Mouse (Mus musculus) telencephalon, adult 2 months (tissue): ENCODE measurements around the gene Gm7137.
"Not testable (repeated sequence)": the region's sequence is repeated elsewhere in the genome, so short reads cannot be mapped to it uniquely, and the experiment has no call there.

ENCODE experiments used
- DNase-seq: peaks from one replicate; pipeline ENCODE4 v3.0.0-alpha.2; 2011; ENCODE audit warnings: low read depth, low spot score

Gm7137 gene

DNA sequence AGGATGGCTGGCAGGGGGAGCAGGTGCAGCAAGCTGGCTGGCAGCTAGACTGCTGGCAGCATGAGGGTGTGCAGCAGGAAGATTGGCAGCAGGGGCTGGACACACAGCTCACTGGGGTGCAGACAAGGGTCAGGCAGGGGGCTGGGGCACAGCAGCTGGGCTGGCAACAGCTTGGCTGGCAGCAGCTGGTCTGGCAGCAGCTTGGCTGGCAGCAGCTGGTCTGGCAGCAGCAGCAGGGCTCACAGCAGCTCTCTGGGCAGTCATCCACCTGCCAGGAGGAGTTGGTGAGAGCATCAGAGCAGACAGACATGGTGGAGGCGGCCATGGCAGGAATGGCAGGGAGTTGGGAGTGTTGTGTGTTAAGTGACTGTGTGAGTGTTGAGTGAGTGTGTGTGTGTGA is at the start of gene Gm7137:
Gene Gm7137, minus strand, starts transcription at position 325 of the 400 bp plus-strand sequence.
- DNase-seq, result not testable (repeated sequence)

DNA sequence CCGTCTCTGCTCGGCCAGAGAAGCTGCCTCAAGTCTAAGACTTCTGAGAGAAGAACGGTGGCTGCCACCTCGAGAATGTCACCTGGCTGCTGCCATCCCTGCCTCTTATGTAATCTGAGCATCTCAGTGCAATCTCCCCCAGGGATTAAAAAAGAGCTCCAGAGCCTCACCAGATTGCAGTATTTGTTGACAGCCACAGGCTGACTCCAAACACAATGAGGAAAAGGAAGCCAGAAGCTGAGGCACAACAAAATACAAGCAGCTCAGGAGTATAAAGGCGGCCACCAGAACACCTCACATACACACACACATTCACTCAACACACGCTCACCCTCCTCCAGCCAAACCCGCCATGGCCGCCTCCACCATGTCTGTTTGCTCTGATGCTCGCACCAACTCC is 47.6 kb upstream of the Gm7137 start, which contains the start of gene Krtap10-10:
Gene Krtap10-10, plus strand, starts transcription at position 301 of the 400 bp plus-strand sequence.
- peak; percentile 9 for DNase-seq

- no peak for DNase-seq
Observed at GRCm38 (mm10) chr10:77826951-77827350, 39.0 kb upstream of the Gm7137 start, which contains the start of gene Krtap10-4. Krtap10-4 (minus strand) TSS chr10:77827095.

GRCm38 (mm10) chr10:77819203-77819602 is 31.2 kb upstream of the Gm7137 start:
- no peak for DNase-seq

DNA sequence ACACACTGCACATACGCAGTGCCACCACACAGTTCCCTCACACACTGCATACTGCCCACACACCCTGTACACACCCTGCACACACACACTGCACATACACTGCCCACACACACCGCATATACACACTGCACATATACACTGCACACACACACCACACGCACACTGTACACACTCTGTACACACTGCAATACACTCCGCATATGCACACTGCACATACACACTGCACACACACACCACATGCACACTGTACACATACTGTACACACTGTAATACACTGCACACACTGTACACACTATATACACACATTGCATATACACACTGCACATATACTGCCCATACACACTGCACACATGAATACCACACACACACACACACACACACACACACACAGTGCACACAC is 30.5 kb upstream of the Gm7137 start:
- DNase-seq, result no peak

GRCm38 (mm10) chr10:77815514-77815913 is 27.5 kb upstream of the Gm7137 start:
- DNase-seq, result no peak

GRCm38 (mm10) chr10:77814382-77814781 is 26.4 kb upstream of the Gm7137 start, which contains the start of gene Gm2696:
Gm2696 (plus strand) TSS chr10:77814682.
- DNase-seq, result no peak

GRCm38 (mm10) chr10:77811743-77812142 is 23.7 kb upstream of the Gm7137 start, which contains the start of gene Gm9507:
Gm9507 (minus strand) TSS chr10:77811843.
- no peak for DNase-seq

DNA sequence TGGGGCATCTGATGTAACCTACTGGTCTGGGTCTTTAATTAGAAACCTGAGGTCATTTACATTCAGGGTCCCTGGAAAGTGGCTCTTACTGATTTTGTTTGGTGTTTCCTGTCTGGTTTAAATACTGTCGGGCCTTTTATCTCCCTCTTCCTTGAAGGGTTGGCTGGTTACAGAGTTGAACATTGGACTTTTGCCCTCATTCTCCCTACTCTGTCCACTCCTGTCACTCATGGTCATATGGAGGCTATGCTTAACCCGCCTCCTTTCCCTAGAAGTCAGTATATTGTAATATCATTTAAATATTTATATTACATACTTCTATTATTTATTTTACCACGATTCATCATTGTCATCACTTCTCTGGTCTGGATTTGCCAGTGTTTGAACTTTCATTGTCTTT is 16.1 kb upstream of the Gm7137 start:
- DNase-seq, result no peak

- no peak for DNase-seq
Observed at GRCm38 (mm10) chr10:77798921-77799508, 11.0 kb upstream of the Gm7137 start, which contains the start of gene Gm19668. Gm19668 (minus strand) TSS chr10:77799133.

- not testable (repeated sequence) for DNase-seq
Observed at GRCm38 (mm10) chr10:77798164-77798920, 10.3 kb upstream of the Gm7137 start.

- DNase-seq, result no peak
Observed at GRCm38 (mm10) chr10:77797677-77798076, 9.7 kb upstream of the Gm7137 start.

DNA sequence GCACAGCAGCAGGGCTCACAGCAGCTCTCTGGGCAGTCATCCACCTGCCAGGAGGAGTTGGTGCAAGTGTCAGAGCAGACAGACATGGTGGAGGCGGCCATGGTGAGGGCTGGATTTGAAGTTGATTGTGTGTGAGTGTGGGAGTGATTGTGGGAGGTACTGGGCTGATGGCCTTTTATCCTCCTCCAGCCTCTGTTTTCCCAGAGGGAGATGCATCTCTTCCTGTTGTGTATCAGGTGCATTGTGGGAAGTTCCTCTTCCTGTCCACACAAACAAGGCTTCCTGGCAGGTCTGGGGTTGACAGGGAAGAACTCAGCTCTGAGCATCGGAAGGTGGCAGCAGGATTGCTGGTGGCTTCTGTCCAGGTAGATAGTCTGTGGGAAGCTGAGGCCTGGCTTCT is 7.0 kb upstream of the Gm7137 start, which contains the start of gene Gm9639:
Gene Gm9639, minus strand, starts transcription at position 101 of the 400 bp plus-strand sequence.
- no peak for DNase-seq

- no peak for DNase-seq
Observed at GRCm38 (mm10) chr10:77788621-77789020, 621 bp upstream of the Gm7137 start.

GRCm38 (mm10) chr10:77783396-77783795 is 4.6 kb downstream of the Gm7137 start:
- not testable (repeated sequence) for DNase-seq

DNA sequence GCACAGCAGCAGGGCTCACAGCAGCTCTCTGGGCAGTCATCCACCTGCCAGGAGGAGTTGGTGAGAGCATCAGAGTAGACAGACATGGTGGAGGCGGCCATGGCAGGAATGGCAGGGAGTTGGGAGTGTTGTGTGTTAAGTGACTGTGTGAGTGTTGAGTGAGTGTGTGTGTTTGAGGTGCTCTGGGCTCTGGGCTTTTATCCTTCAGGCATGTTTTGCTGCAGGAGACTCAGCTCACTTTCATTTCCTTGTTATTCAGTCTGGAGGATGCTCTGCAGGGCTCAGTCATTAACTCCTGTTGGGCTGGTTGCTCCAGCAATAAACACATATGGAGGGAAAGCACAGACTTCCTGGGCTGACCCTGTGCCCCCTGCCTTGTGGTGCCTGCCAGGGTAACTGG is 5.6 kb downstream of the Gm7137 start, which contains the start of gene Gm3250:
Gene Gm3250, minus strand, starts transcription at position 101 of the 400 bp plus-strand sequence.
- DNase-seq, result not testable (repeated sequence)

GRCm38 (mm10) chr10:77776844-77777243 is 11.2 kb downstream of the Gm7137 start, which contains the start of gene Gm7138:
Gm7138 (minus strand) TSS chr10:77776944.
- DNase-seq, result not testable (repeated sequence)

DNA sequence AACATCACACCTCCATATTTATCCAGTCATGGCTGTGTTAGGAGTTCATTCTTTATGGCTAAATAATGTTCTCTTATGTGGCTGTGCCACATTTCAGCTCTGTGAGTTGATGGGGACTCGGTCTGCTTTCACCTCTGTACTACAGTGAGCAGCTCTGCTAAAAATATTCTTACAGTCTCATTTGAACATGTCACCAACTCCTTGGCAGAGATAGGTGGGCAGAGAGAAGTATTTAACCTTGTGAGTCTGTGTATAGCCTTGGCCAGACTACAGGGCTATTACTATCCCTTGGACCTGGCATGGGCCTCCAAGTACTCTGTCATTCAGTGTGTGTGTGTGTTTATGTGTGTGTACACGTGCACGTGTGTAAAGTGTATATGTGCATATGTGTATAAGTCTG is 15.9 kb downstream of the Gm7137 start:
- not testable (repeated sequence) for DNase-seq

GRCm38 (mm10) chr10:77771225-77771624 is 16.8 kb downstream of the Gm7137 start, which contains the start of gene Gm3238:
Gm3238 (minus strand) TSS chr10:77771325.
- DNase-seq, result not testable (repeated sequence)

DNA sequence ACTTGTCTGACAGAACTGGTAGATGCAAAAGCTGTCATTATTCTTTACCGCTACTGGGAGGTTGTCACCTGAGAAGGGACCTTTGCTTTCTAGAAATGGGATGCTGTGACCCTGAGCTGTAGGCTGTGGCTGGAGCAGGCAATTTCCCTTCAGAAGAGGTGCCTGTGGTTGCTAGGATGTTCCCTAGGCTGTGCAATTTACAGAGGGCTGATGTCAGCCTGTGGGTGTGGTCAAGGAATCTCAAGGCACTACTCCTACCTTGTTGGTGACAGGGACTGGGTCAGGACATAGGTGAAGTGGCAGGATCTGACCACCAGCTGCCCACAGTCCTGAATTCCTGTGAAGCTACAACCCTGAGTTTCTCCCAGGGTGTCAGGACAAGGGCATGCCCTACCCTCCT is 18.3 kb downstream of the Gm7137 start:
- no peak for DNase-seq

DNA sequence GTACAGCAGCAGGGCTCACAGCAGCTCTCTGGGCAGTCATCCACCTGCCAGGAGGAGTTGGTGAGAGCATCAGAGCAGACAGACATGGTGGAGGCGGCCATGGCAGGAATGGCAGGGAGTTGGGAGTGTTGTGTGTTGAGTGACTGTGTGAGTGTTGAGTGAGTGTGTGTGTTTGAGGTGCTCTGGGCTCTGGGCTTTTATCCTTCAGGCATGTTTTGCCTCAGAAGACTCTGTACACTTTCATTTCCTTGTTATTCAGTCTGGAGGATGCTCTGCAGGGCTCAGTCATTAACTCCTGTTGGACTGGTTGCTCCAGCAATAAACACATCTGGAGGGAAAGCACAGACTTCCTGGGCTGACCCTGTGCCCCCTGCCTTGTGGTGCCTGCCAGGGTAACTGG is 28.4 kb downstream of the Gm7137 start, which contains the start of gene Gm3233:
Gene Gm3233, minus strand, starts transcription at position 101 of the 400 bp plus-strand sequence.
- not testable (repeated sequence) for DNase-seq

DNA sequence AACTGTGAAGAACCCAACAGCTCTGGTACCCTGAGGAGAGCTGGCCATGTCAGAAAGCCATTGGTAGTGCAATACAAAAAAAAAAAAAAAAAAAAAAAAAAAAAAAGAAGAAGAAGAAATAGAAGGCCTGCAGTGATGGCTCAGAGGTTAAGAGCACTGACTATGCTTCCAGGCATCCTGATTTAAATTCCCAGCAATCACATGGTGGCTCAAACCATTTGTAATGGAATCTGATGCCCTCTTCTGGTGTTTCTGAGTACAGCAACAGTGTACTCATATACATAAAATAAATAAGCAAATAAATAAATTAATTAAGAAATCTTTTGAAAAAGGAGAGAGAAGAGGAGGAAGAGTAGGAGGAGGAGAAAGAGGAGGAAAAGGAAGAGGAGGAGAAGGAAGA is 34.6 kb downstream of the Gm7137 start:
- no peak for DNase-seq
